Mouse (Mus musculus): ENCODE measurements around the gene Mcoln3. TPM values are rescaled to one million over a fixed set of nuclear protein-coding genes. Genes with fewer than 3 reads are reported as not detected.
A peak's percentile ranks its signal among the peaks of the same experiment; 100 is the strongest.

Gene Mcoln3
- polyA plus RNA-seq, 1 experiment from 2014 or later: 4.6 TPM

DNA sequence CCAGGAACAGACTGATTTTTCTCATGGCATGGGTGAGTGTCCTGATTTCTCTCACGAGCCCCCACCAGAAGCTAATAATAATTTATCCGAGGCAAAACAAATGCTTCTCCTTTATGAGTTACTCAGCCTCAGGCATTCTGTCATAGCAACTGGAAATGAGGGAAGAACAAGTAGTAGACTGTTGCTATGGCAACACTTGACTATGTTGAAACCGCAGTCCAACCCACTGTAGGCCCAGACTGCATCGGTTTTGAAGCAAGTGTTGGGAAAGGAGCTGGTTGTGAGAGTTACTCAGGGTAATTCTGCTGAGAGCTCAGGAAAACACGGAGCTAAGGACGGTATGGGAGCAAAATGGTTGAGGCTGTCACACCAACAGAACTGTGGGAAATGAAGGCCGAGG lies 25.3 kb downstream of the Mcoln3 start:
- Histone ChIP-seq H3K27ac (replicated peaks) (no peak overlapping the region), H3K4me3 (no peak overlapping the region), H3K4me1 (no peaks in the 10 kb centered on the region), H3K36me3 (no peaks in the 10 kb centered on the region; the same call in 1 of the 2 replicates), H3K9me3 (replicated peaks) (no peaks in the 10 kb centered on the region), H3K27me3 (ENCODE audit: low read depth, poor library complexity, severe bottlenecking) (no peaks in the 10 kb centered on the region)
- 84% methylated on average over 7 of the region's 7 CpGs for whole genome bisulfite sequencing
- no peak for DNase-seq (ENCODE audit: low spot score)

DNA sequence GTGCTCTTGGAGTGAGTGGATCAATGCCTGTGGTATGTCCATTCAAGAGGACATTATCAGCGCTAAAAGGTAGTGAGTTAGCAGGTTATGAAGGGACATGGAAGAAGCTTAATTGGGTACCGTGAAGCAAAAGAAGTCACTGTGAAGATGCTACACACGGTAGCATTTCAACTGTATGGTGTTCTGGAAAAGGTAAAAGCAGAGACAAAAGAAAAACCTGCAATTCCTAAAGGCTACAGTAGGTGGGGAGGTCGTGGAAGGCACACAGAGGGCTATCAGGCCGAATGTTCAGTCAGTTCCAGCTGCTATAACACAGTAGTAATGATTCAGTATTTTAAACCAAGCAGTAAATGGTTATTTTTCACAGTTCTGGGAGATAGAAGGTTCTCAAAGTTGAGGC lies 28.3 kb downstream of the Mcoln3 start:
- WGBS: 59% methylated on average over 5 of the region's 5 CpGs
- Histone ChIP-seq H3K4me1 (peaks cover 15% of the 10 kb centered on the region), H3K9me3 (replicated peaks) (no peaks in the 10 kb centered on the region), H3K4me3 (no peak overlapping the region), H3K27me3 (ENCODE audit: low read depth, poor library complexity, severe bottlenecking) (peaks cover 23% of the 10 kb centered on the region), H3K27ac (replicated peaks) (no peak overlapping the region), H3K36me3 (no peaks in the 10 kb centered on the region)
- DNase-seq (ENCODE audit: low spot score): no peak

DNA sequence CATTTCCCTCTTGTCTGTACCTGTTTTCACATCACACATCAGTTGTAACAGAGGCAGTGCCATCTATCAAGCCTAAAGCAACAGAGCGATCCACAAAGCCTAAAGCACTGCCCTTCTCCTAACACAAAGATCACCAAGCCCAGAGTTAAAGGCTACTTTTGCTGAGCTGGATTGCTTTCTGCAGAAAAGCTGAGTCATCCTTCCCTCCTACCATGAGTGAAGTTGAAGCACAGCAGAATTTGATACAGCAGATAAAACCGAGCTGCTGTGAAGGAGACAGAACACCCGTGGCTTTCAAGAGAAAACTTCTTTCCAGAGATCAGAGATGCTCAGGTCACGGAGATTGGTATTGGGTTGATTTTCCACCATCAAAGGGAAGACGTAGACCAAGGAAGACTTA lies 28.9 kb downstream of the Mcoln3 start:
- Histone ChIP-seq H3K27me3 (ENCODE audit: low read depth, poor library complexity, severe bottlenecking) (peaks cover 29% of the 10 kb centered on the region), H3K4me1 (peaks cover 18% of the 10 kb centered on the region), H3K9me3 (replicated peaks) (no peaks in the 10 kb centered on the region), H3K27ac (replicated peaks) (no peak overlapping the region), H3K36me3 (no peaks in the 10 kb centered on the region), H3K4me3 (no peak overlapping the region)
- DNase-seq (ENCODE audit: low spot score): no peak
- 79% methylated on average over 5 of the region's 5 CpGs for WGBS

DNA sequence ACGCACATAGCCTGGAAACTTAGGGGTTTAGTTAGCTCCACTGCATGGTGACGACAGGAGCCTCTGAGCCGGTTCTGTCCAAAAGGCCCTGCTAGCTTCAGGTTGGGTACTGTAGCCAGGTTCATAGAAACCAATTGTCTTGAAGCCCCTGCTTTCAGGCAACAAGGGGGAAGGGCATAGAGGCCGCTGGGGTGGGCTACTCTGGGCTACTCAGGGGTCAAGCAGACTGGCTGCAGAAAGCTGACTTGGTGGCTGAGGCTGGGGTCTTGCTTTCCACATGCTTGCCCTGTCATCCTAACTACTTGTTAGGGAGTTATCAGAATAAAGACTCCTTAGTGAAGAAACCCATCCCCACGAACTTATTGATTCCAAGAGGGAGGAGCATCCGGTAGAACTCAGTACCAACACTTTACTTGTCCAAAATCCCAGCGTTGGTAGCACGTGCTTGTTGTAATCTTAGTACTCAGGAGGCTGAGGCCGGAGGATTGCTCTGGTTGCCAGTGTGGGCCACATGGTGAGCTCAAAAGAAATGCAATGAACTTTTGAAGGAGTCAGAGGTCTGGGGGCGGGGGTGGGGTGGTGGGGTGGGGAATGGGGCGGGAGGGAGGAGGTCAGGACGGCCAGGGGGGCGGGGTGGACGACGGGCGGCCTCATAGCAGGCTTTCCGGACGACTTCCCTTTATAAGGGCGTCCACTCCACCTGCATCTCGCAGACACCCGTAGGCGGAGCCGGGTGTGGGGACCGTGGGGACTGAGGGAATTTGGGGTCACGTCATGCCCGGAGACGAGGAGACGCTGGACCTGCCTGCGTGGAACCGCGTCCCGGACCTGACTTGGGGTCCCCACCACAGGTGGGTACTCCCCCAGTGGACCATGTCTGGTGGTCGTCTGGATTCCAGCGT lies 32.2 kb downstream of the Mcoln3 start, which contains the start of gene Mcoln2:
Mcoln2 (plus strand) TSS at position 678 of the 902 bp plus-strand sequence.
- Histone ChIP-seq H3K4me3 (peak within 1 kb of the TSS; percentile 61), H3K9me3 (replicated peaks) (no peaks in the 10 kb centered on the region), H3K36me3 (no peaks in the 10 kb centered on the region), H3K27me3 (ENCODE audit: low read depth, poor library complexity, severe bottlenecking) (peaks cover 49% of the 10 kb centered on the region), H3K27ac (replicated peaks) (no peak within 1 kb of the TSS; the same call in 1 of the 2 replicates), H3K4me1 (peaks cover 27% of the 10 kb centered on the region)
- WGBS: 16% methylated on average over 34 of the region's 34 CpGs
- DNase-seq (ENCODE audit: low spot score): peak; percentile 25

- no peak overlapping the region; the same call in 1 of the 2 replicates for H3K27ac ChIP-seq (replicated peaks)
- peaks cover 49% of the 10 kb centered on the region for H3K27me3 ChIP-seq (ENCODE audit: low read depth, poor library complexity, severe bottlenecking)
These were observed 32.8 kb downstream of the Mcoln3 start for GRCm38 (mm10) chr3:146150058-146150400.

GRCm38 (mm10) chr3:146150560-146150959 lies 33.3 kb downstream of the Mcoln3 start:
- DNase-seq (ENCODE audit: low spot score): peak; percentile 19
- peaks cover 49% of the 10 kb centered on the region for H3K27me3 ChIP-seq (ENCODE audit: low read depth, poor library complexity, severe bottlenecking)
- WGBS: 33% methylated on average over 11 of the region's 11 CpGs

More at GRCm38 (mm10) chr3:146150058-146150400, 32.8 kb downstream of the Mcoln3 start:
- peaks cover 27% of the 10 kb centered on the region for H3K4me1 ChIP-seq
- peak; percentile 38 for DNase-seq (ENCODE audit: low spot score)
- WGBS: 2% methylated on average over 26 of the region's 26 CpGs
- no peaks in the 10 kb centered on the region for H3K36me3 ChIP-seq
- peak overlapping the region; percentile 61 for H3K4me3 ChIP-seq
- H3K9me3 ChIP-seq (replicated peaks): no peaks in the 10 kb centered on the region

DNA sequence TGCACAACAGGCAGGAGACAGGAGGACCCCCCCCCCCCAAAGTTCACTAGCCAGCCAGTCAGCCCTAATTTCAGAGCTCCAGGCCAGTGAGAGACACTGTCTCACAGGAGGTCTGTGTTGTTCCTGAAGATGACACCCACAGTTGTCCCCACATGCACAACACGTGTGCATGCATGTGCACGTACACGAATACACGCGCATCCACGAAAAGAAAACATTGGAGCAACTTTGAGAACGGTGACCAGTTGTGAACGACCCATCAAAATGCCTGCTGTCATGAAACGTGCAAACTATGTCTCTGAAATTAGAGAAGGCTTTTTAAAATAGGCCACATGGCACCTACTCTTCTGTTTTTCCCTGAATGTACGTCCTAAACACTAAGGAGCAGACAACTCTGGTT lies 34.1 kb downstream of the Mcoln3 start:
- DNase-seq (ENCODE audit: low spot score): no peak
- Histone ChIP-seq H3K4me3 (no peak overlapping the region), H3K27me3 (ENCODE audit: low read depth, poor library complexity, severe bottlenecking) (peaks cover 49% of the 10 kb centered on the region), H3K27ac (replicated peaks) (no peak overlapping the region), H3K36me3 (no peaks in the 10 kb centered on the region), H3K9me3 (replicated peaks) (no peaks in the 10 kb centered on the region), H3K4me1 (peaks cover 27% of the 10 kb centered on the region)
- 94% methylated on average over 10 of the region's 10 CpGs for WGBS

More at GRCm38 (mm10) chr3:146150560-146150959, 33.3 kb downstream of the Mcoln3 start:
- peaks cover 27% of the 10 kb centered on the region for H3K4me1 ChIP-seq
- no peak overlapping the region; the same call in 1 of the 2 replicates for H3K27ac ChIP-seq (replicated peaks)
- no peaks in the 10 kb centered on the region for H3K9me3 ChIP-seq (replicated peaks)
- H3K4me3 ChIP-seq: peak overlapping the region; percentile 61
- H3K36me3 ChIP-seq: no peaks in the 10 kb centered on the region

DNA sequence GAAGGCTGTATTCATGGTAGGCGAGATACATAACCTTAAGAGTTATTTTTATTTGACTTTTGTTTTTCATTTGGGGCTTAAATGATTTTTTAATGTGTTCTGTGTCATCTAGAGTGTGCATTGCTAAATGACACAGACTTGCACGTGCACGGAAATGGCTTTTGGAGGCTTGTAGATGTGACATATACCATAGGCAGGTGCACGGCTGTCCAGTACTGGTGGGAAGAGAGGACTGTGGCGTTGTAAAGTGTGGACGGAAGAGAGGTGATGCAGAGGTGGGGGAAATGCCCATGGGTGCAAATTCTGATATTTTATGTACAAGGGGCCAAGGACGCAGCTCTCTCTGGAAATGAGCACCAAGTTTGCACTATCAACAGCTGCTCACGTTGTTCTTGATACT lies 34.5 kb downstream of the Mcoln3 start:
- DNase-seq (ENCODE audit: low spot score): no peak
- peaks cover 27% of the 10 kb centered on the region for H3K4me1 ChIP-seq
- no peaks in the 10 kb centered on the region for H3K9me3 ChIP-seq (replicated peaks)
- H3K27me3 ChIP-seq (ENCODE audit: low read depth, poor library complexity, severe bottlenecking): peaks cover 49% of the 10 kb centered on the region
- H3K27ac ChIP-seq (replicated peaks): no peak overlapping the region
- WGBS: 95% methylated on average over 8 of the region's 8 CpGs
- H3K4me3 ChIP-seq: no peak overlapping the region
- no peaks in the 10 kb centered on the region for H3K36me3 ChIP-seq

DNA sequence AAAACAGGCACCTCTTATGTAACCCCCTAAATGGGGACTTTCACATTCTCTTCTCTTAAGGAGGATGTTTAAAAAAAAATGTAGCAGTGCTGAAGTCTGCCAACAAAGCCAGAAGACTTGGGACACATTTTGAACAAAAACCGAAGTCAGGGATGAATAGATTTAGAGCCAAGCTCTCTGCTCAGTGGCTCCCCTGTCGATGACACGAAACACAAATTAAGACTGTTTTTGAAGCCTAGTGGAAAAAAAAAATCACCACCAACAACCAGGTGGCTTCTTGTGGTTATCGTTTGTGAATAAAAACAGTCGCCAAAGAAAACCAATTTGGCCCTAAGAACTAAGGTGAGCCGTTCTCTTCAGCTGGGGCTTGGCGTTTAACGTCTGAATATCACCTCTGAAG lies 35.1 kb downstream of the Mcoln3 start:
- no peak for DNase-seq (ENCODE audit: low spot score)
- no peaks in the 10 kb centered on the region for H3K36me3 ChIP-seq
- no peak overlapping the region for H3K27ac ChIP-seq (replicated peaks)
- no peaks in the 10 kb centered on the region for H3K9me3 ChIP-seq (replicated peaks)
- peaks cover 27% of the 10 kb centered on the region for H3K4me1 ChIP-seq
- peaks cover 49% of the 10 kb centered on the region for H3K27me3 ChIP-seq (ENCODE audit: low read depth, poor library complexity, severe bottlenecking)
- no peak overlapping the region for H3K4me3 ChIP-seq
- 92% methylated on average over 8 of the region's 8 CpGs for WGBS

GRCm38 (mm10) chr3:146152913-146153312 lies 35.7 kb downstream of the Mcoln3 start:
- Histone ChIP-seq H3K9me3 (replicated peaks) (no peaks in the 10 kb centered on the region), H3K4me1 (peaks cover 27% of the 10 kb centered on the region), H3K27me3 (ENCODE audit: low read depth, poor library complexity, severe bottlenecking) (peaks cover 49% of the 10 kb centered on the region), H3K27ac (replicated peaks) (no peak overlapping the region), H3K4me3 (no peak overlapping the region), H3K36me3 (no peaks in the 10 kb centered on the region)
- 77% methylated on average over 2 of the region's 2 CpGs for WGBS
- DNase-seq (ENCODE audit: low spot score): no peak

DNA sequence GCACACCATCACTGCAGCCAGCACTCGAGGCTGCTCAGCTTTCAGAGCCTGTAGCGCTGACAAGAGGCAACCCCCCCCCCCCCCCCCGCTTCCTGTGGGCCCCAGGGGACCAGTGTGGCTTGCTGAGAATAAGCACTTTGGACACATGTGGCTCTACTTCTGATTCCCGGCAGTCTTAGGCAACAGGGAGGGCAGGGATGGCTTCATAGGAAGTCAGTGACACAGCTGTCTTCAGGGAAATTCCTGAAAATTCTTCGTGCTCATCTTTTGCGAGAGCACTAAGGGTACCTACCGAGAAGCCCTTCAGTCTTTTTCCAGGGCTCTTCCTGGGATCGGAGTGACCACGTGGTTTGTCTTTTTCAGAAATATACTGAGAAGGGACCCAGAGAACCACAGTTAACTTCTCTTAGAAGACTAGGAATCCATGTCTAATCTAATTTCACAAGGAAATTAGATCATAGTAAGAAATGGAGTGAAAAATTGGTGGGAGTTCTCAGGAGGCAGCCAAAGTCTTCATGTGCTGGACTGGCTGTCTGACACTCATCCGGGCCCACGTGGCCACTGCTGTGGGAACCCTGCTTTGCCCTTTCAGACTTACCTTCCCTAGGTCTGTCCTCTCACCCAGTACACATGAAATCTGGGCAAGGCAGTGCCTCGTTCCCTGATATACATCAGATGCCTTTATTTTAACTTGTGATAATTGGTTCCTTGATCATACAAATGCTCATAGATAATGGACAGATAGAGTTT lies 36.8 kb downstream of the Mcoln3 start:
- peak; percentile 25 for DNase-seq (ENCODE audit: low spot score)
- Histone ChIP-seq H3K27ac (replicated peaks) (no peak overlapping the region), H3K4me1 (peaks cover 27% of the 10 kb centered on the region), H3K9me3 (replicated peaks) (no peaks in the 10 kb centered on the region), H3K27me3 (ENCODE audit: low read depth, poor library complexity, severe bottlenecking) (peaks cover 41% of the 10 kb centered on the region), H3K4me3 (no peak overlapping the region), H3K36me3 (no peaks in the 10 kb centered on the region)
- WGBS: 38% methylated on average over 12 of the region's 12 CpGs

DNA sequence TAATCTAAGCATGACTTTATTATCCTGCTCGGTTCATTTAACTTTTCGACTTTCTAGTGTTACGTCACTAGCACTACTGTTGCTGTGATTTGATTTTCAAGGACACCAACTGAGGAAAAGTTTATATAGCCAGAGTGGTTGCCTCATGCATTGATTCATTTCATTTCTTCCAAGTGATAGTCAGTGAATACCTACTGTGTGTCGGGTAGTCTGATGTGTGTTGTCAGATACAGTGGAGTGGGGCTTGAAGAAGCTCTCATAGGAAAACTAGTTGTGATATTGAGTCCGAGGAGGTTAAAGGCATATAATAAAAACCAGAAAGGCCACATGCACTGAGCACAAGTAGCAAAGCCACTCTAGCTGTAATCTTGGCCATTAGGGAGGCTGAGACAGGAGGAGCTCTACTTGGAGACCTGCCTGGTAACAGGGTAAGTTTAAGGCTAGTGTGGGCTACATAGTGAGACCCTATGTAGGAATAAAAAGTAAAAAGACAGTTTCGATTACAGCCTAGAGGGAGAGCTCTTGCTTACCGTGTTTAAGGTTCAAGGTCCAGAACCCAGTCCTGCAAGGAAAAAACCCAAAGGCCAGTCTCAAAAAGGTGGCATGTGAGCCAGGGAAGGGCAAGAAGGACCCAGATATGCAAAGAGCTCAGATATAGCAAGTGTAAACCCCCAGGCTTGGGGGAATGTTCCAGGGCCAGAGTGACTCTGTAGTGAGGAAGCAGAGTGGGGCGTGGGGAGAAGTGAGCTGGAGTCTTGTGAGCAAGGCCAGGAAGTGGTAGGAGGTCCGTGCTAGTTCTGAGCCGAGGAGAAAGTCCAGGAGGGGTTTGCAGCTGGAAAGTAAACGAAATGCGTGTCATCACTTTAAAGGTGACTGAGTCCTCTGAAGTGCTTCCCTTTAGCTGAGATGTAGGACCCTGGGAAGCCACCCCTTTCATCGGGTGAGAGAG lies 38.7 kb downstream of the Mcoln3 start:
- WGBS: 84% methylated on average over 13 of the region's 13 CpGs
- H3K27ac ChIP-seq (replicated peaks): no peak overlapping the region

More for the DNA sequence above, 38.7 kb downstream of the Mcoln3 start:
- no peaks in the 10 kb centered on the region for H3K36me3 ChIP-seq
- no peaks in the 10 kb centered on the region for H3K9me3 ChIP-seq (replicated peaks)
- no peak overlapping the region for H3K4me3 ChIP-seq
- peaks cover 9% of the 10 kb centered on the region for H3K4me1 ChIP-seq
- no peak for DNase-seq (ENCODE audit: low spot score)
- peaks cover 23% of the 10 kb centered on the region for H3K27me3 ChIP-seq (ENCODE audit: low read depth, poor library complexity, severe bottlenecking)

All from midbrain, embryonic 10.5 days (tissue).